Comparison of ENCODE assay signal across 8 mouse cellular contexts in the genomic region with DNA sequence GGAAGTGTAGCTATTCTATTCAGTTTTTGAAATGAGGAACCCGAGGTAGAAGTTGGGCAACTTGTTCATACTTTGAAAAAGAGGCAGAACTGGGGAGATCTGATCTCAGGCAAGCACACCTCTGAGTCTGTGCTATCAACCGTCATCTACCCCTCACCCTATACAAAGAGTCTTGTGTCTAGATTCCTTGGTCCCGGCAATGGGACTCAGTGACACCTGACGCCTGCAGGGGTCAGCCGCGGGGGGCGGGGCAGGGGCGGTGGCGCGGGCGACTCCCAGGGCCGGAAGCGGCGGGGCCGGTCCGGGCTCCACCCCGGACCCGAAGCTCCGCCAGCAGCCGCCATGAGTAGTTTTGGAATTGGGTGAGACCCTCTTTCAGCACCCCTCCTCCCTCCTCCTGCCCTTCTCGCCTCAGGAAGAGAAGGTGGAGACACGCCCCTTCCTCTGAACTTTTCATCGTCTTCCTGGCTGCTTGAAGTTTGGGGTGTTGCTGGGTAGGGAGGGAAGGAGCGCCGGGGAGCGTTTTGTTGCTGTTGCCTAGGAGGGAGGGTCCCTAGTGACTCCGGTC. TPM values are rescaled to one million over a fixed set of nuclear protein-coding genes. Genes with fewer than 3 reads are reported as not detected.
DNase-seq lines count a peak whose midpoint lies in the region; ATAC-seq and TF ChIP-seq lines count a peak whose summit lies in the region.

No protein-coding gene starts in this region.

- peak; percentile 61; the same call in 1 of the 2 replicates for TF ChIP-seq POLR2A in CH12.LX (IDR thresholded peaks at IDR 0.05; ENCODE audit: low read depth, low read length)

- peaks cover 8% of the 10 kb centered on the region for H3K27me3 ChIP-seq in CH12.LX (replicated peaks)
- H3K27me3 ChIP-seq in intestine, postnatal 0 days (replicated peaks; ENCODE audit: control insufficient read depth, insufficient read depth, low read length) = peaks cover 41% of the 10 kb centered on the region
- peaks cover 49% of the 10 kb centered on the region for H3K27me3 ChIP-seq in lung, embryonic 14.5 days (ENCODE audit: insufficient read depth, low read length)

- no peak for TF ChIP-seq EP300 in CH12.LX (IDR thresholded peaks at IDR 0.05; ENCODE audit: low read length)

- peaks cover 18 to 36% of the 10 kb centered on the region in 2 experiments for H3K36me3 ChIP-seq in CH12.LX (replicated peaks in 1 of 2; ENCODE audit: control insufficient read depth in 1 of 2, insufficient read depth in 1 of 2, low read length in 1 of 2)
- no peaks in the 10 kb centered on the region; the same call in 1 of the 2 replicates for H3K36me3 ChIP-seq in intestine, postnatal 0 days (ENCODE audit: control insufficient read depth, insufficient read depth)
- H3K36me3 ChIP-seq in lung, embryonic 14.5 days (ENCODE audit: insufficient read depth) = peaks cover 7% of the 10 kb centered on the region; the same call in 1 of the 2 replicates

- no peaks in the 10 kb centered on the region for H3K9me3 ChIP-seq in CH12.LX (replicated peaks; ENCODE audit: low read length)
- 0 out of 2 replicates have a peak, but pooled peaks cover 4% of the 10 kb centered on the region for H3K9me3 ChIP-seq in intestine, postnatal 0 days (ENCODE audit: control insufficient read depth)
- peaks cover 5% of the 10 kb centered on the region; the same call in 1 of the 2 replicates for H3K9me3 ChIP-seq in lung, embryonic 14.5 days (ENCODE audit: low read depth, low read length)

- no peak for ATAC-seq in intestine, postnatal 0 days
- peak; percentile 55 for ATAC-seq in lung, embryonic 14.5 days (ENCODE audit: insufficient read depth)
- ATAC-seq in neutrophil, adult 5-6 weeks (ENCODE audit: extremely low read depth, insufficient number of reproducible peaks, low FRiP score, poor library complexity, severe bottlenecking) = 0 out of 2 replicates have a peak, but pooled peaks have one; percentile 6

- H3K4me2 ChIP-seq in CH12.LX (ENCODE audit: insufficient read depth, low read depth, poor library complexity, severe bottlenecking) = peak overlapping the region; percentile 87
- H3K4me2 ChIP-seq in intestine, postnatal 0 days (replicated peaks; ENCODE audit: low read depth) = peak overlapping the region; percentile 85
- peak overlapping the region; percentile 69 for H3K4me2 ChIP-seq in lung, embryonic 14.5 days

- peak; percentile 55 for DNase-seq in CH12.LX (ENCODE audit: extremely low read depth)
- DNase-seq in adrenal gland, postnatal 14 days = peak; percentile 77
- DNase-seq in heart, adult 18-20 months = peak; percentile 60 to 63
- DNase-seq in lung, embryonic 14.5 days = peak; percentile 66
- no peak for DNase-seq in frontal cortex, postnatal 36 days (ENCODE audit: low spot score in 2 of 2)
- no peak for DNase-seq in urinary bladder, postnatal 10 days (ENCODE audit: low spot score)

- H3K27ac ChIP-seq in CH12.LX (ENCODE audit: insufficient read depth, low read depth) = peak overlapping the region; percentile 57
- no peak overlapping the region for H3K27ac ChIP-seq in intestine, postnatal 0 days (ENCODE audit: low read depth, low read length)
- H3K27ac ChIP-seq in lung, embryonic 14.5 days (ENCODE audit: low read depth) = 0 out of 2 replicates have a peak overlapping the region, but pooled peaks have one; percentile 21

- peak overlapping the region; percentile 59 to 87 (median 82) for H3K4me3 ChIP-seq in CH12.LX (replicated peaks in 1 of 3; ENCODE audit: low read depth in 2 of 3, low read length in 2 of 3, poor library complexity in 1 of 3)
- H3K4me3 ChIP-seq in intestine, postnatal 0 days (ENCODE audit: low read depth, low read length) = peak overlapping the region; percentile 61
- H3K4me3 ChIP-seq in lung, embryonic 14.5 days (ENCODE audit: low read depth, low read length) = peak overlapping the region; percentile 61

- WGBS in intestine, postnatal 0 days = 2% methylated on average over 24 of the region's 27 CpGs
- under 1% methylated on average over 26 of the region's 27 CpGs for WGBS in lung, embryonic 14.5 days

- H3K79me2 ChIP-seq in CH12.LX (replicated peaks; ENCODE audit: control insufficient read depth, extremely low read depth, insufficient read depth, poor library complexity, severe bottlenecking) = no peaks in the 10 kb centered on the region

- dilution Hi-C loops in CH12.LX (cut with MboI; ENCODE audit: extremely low pct_ligation_motif_present, extremely low pct_unique_long_range_greater_than_20kb, low sequenced_read_pairs) = no loop called here

- TF ChIP-seq RAD21 in CH12.LX (IDR thresholded peaks at IDR 0.05; ENCODE audit: low read depth, low read length) = no peak

- peaks cover 16 to 49% of the 10 kb centered on the region in 2 experiments for H3K4me1 ChIP-seq in CH12.LX (ENCODE audit: control insufficient read depth in 1 of 2, insufficient read depth in 2 of 2)
- 0 out of 2 replicates have a peak, but pooled peaks cover 4% of the 10 kb centered on the region for H3K4me1 ChIP-seq in intestine, postnatal 0 days (replicated peaks; ENCODE audit: control insufficient read depth, insufficient read depth, low read length)
- no peaks in the 10 kb centered on the region; the same call in 1 of the 2 replicates for H3K4me1 ChIP-seq in lung, embryonic 14.5 days (ENCODE audit: insufficient read depth)

- TF ChIP-seq CTCF in CH12.LX (conservative IDR thresholded peaks at IDR 0.05 in 1 of 2, IDR thresholded peaks at IDR 0.05 in 1 of 2; ENCODE audit: low read depth in 2 of 2, low read length in 2 of 2) = peak in 1 of 2 experiments; percentile 26; a peak in 1 of 4 replicates
- 0 out of 2 replicates have a peak, but pooled peaks have one; percentile 15 for TF ChIP-seq CTCF in intestine, postnatal 0 days (IDR thresholded peaks at IDR 0.05; ENCODE audit: low read depth)
- no peak for TF ChIP-seq CTCF in lung, embryonic 14.5 days (IDR thresholded peaks at IDR 0.05; ENCODE audit: low read depth)

- in situ Hi-C loops in CH12.LX (cut with MboI; ENCODE audit: low pct_ligation_motif_present, low pct_unique_long_range_greater_than_20kb, low sequenced_read_pairs) = loop anchor here (5.0 kb wide), 1 partner anchor 101 kb away; a partner anchor contains a TSS

- peak overlapping the region; percentile 76 for H3K9ac ChIP-seq in CH12.LX (ENCODE audit: insufficient read depth, low read depth)
- peak overlapping the region; percentile 52 for H3K9ac ChIP-seq in intestine, postnatal 0 days (ENCODE audit: low read depth, low read length)
- H3K9ac ChIP-seq in lung, embryonic 14.5 days = peak overlapping the region; percentile 65

TF ChIP-seq in CH12.LX, 34 proteins besides CTCF, POLR2A, EP300 and RAD21 (continues in another document):
- TF ChIP-seq ELF1 (IDR thresholded peaks at IDR 0.05; ENCODE audit: low read depth, low read length) = peak; percentile 48; the same call in 1 of the 2 replicates
- no peak for TF ChIP-seq TBP (conservative IDR thresholded peaks at IDR 0.05; ENCODE audit: low read depth, low read length)
- TF ChIP-seq MEF2A (IDR thresholded peaks at IDR 0.05; ENCODE audit: borderline replicate concordance, low read depth, low read length) = no peak
- 0 out of 2 replicates have a peak, but pooled peaks have one; percentile 12 for TF ChIP-seq NELFE (IDR thresholded peaks at IDR 0.05; ENCODE audit: low read depth, low read length)

RNA-seq across cellular contexts. Expression of a gene that starts 4.7 kb away (rescaled TPM):
- total RNA-seq in CH12.LX (2012; rRNA removed) = 32.4 and 52.4 TPM in 2 replicates
- total RNA-seq in CH12.LX (2014; rRNA removed) = 12.3 and 15.6 TPM in 2 replicates
- 29.1 and 30.8 TPM in 2 replicates for polyA plus RNA-seq in CH12.LX (2012; ENCODE audit: insufficient read length, low read depth)
- total RNA-seq in adrenal gland, postnatal 14 days (2021) = 36.9 and 46.6 TPM in 2 replicates
- total RNA-seq in heart, adult 18-20 months (2021) = 10 to 100 TPM; 36.7 to 38.7 TPM
- 5.0 and 5.1 TPM in 2 replicates for polyA plus RNA-seq in intestine, postnatal 0 days (2015; fragmentation: Nextera tagmentation; extraction: Ambion mirVana)
- polyA plus RNA-seq in lung, embryonic 14.5 days (2014; fragmentation: Nextera tagmentation; extraction: Ambion mirVana) = 2.6 and 2.7 TPM in 2 replicates
- 9.1 and 13.3 TPM in 2 replicates for total RNA-seq in neutrophil, adult 5-6 weeks (2017)

RNA-seq across cellular contexts. Expression of a gene that starts 15.0 kb away (rescaled TPM):
- 0.04 TPM in 1 of 2 replicates, not detected in the other for total RNA-seq in CH12.LX (2012; rRNA removed)
- total RNA-seq in CH12.LX (2014; rRNA removed) = not detected in 2 replicates
- polyA plus RNA-seq in CH12.LX (2012; ENCODE audit: insufficient read length, low read depth) = 0.11 and 0.12 TPM in 2 replicates
- 0.71 and 0.93 TPM in 2 replicates for total RNA-seq in adrenal gland, postnatal 14 days (2021)
- under 1 TPM in 1 of 2 experiments, not detected in 1; 0.13 TPM for total RNA-seq in heart, adult 18-20 months (2021)
- 0.48 and 0.67 TPM in 2 replicates for polyA plus RNA-seq in intestine, postnatal 0 days (2015; fragmentation: Nextera tagmentation; extraction: Ambion mirVana)
- polyA plus RNA-seq in lung, embryonic 14.5 days (2014; fragmentation: Nextera tagmentation; extraction: Ambion mirVana) = 0.26 and 0.85 TPM in 2 replicates
- total RNA-seq in neutrophil, adult 5-6 weeks (2017) = not detected in 2 replicates

RNA-seq across cellular contexts. Expression of a gene that starts 31.4 kb away (rescaled TPM):
- total RNA-seq in CH12.LX (2012; rRNA removed) (0.04 and 0.08 TPM in 2 replicates), CH12.LX (2014; rRNA removed) (not detected in 2 replicates)
- polyA plus RNA-seq in CH12.LX (2012; ENCODE audit: insufficient read length, low read depth) = 0.14 and 0.31 TPM in 2 replicates
- total RNA-seq in adrenal gland, postnatal 14 days (2021) = 9.7 and 12.4 TPM in 2 replicates
- total RNA-seq in heart, adult 18-20 months (2021) = 1 to 10 TPM; 5.5 to 7.1 TPM
- polyA plus RNA-seq in intestine, postnatal 0 days (2015; fragmentation: Nextera tagmentation; extraction: Ambion mirVana) = 1.3 and 1.6 TPM in 2 replicates
- 1.6 and 2.2 TPM in 2 replicates for polyA plus RNA-seq in lung, embryonic 14.5 days (2014; fragmentation: Nextera tagmentation; extraction: Ambion mirVana)
- 0.37 TPM in 1 of 2 replicates, not detected in the other for total RNA-seq in neutrophil, adult 5-6 weeks (2017)

RNA-seq across cellular contexts. Expression of a gene that starts 31.4 kb away (rescaled TPM):
- total RNA-seq in CH12.LX (2012; rRNA removed) (348 and 408 TPM in 2 replicates), CH12.LX (2014; rRNA removed) (178 and 213 TPM in 2 replicates)
- 177 and 193 TPM in 2 replicates for polyA plus RNA-seq in CH12.LX (2012; ENCODE audit: insufficient read length, low read depth)
- total RNA-seq in adrenal gland, postnatal 14 days (2021) = 79.1 and 87.8 TPM in 2 replicates
- total RNA-seq in heart, adult 18-20 months (2021) = 10 to 100 TPM; 60.8 to 61.3 TPM
- polyA plus RNA-seq in intestine, postnatal 0 days (2015; fragmentation: Nextera tagmentation; extraction: Ambion mirVana) = 66.3 and 69.6 TPM in 2 replicates
- polyA plus RNA-seq in lung, embryonic 14.5 days (2014; fragmentation: Nextera tagmentation; extraction: Ambion mirVana) = 158 and 161 TPM in 2 replicates
- 26.4 and 33.0 TPM in 2 replicates for total RNA-seq in neutrophil, adult 5-6 weeks (2017)

RNA-seq across cellular contexts. Expression of a gene that starts 31.9 kb away (rescaled TPM):
- 9.3 and 9.8 TPM in 2 replicates for total RNA-seq in CH12.LX (2012; rRNA removed)
- total RNA-seq in CH12.LX (2014; rRNA removed) = 5.1 and 5.2 TPM in 2 replicates
- 9.2 and 9.6 TPM in 2 replicates for polyA plus RNA-seq in CH12.LX (2012; ENCODE audit: insufficient read length, low read depth)
- total RNA-seq in adrenal gland, postnatal 14 days (2021) = 13.2 and 15.2 TPM in 2 replicates
- total RNA-seq in heart, adult 18-20 months (2021) = 1 to 10 TPM; 4.0 to 4.2 TPM
- polyA plus RNA-seq in intestine, postnatal 0 days (2015; fragmentation: Nextera tagmentation; extraction: Ambion mirVana) = 7.3 and 8.1 TPM in 2 replicates
- polyA plus RNA-seq in lung, embryonic 14.5 days (2014; fragmentation: Nextera tagmentation; extraction: Ambion mirVana) = 12.5 and 13.1 TPM in 2 replicates
- total RNA-seq in neutrophil, adult 5-6 weeks (2017) = 3.8 and 5.3 TPM in 2 replicates

Comparison
In these comparisons a context has a peak if more than half of its experiments do, and no peak if none do; other contexts are left out.
1. DNase-seq: peak in CH12.LX (single experiment), adrenal gland, postnatal 14 days (single experiment), heart, adult 18-20 months (2 of 2) and lung, embryonic 14.5 days (single experiment); none in frontal cortex, postnatal 36 days (0 of 2) and urinary bladder, postnatal 10 days (single experiment).
2. Peak in every context shown above with its lines, with median percentiles within 50 percentile points of each other: H3K4me2 ChIP-seq, H3K4me3 ChIP-seq and H3K9ac ChIP-seq.